Mouse (Mus musculus) thymus, adult 2 months (tissue): ENCODE data around the gene Klk1b5. TPM values are rescaled to one million over a fixed set of nuclear protein-coding genes. Genes with fewer than 3 reads are reported as not detected.

Experiments used
- DNase-seq: peaks from one replicate; pipeline ENCODE4 v3.0.0; 2021
- H3K27ac ChIP-seq: fragments of 200-500 bp; 2 replicates; pipeline ENCODE4 v1.5.1; 2012; ENCODE audit warnings: low read length, control low read depth; ENCODE audit not compliant: control insufficient read depth, insufficient read depth
- H3K27me3 ChIP-seq: fragments of 200-500 bp; 2 replicates; pipeline ENCODE4 v1.6.1; 2012; ENCODE audit warnings: mild to moderate bottlenecking, low read length, moderate library complexity, mixed read lengths; ENCODE audit not compliant: control insufficient read depth, insufficient read depth
- H3K36me3 ChIP-seq: fragments of 200-500 bp; 2 replicates; pipeline ENCODE4 v1.6.1; 2012; ENCODE audit warnings: mild to moderate bottlenecking, low read length, moderate library complexity; ENCODE audit not compliant: control insufficient read depth, insufficient read depth
- H3K4me1 ChIP-seq: fragments of 200-500 bp; replicated peaks from 2 replicates; pipeline ENCODE4 v1.6.1; 2012; ENCODE audit warnings: low read length; ENCODE audit not compliant: control insufficient read depth, insufficient read depth
- H3K4me3 ChIP-seq: fragments of 200-500 bp; 2 replicates; pipeline ENCODE4 v1.5.1; 2012; ENCODE audit warnings: mild to moderate bottlenecking, low read length, control low read depth, moderate library complexity; ENCODE audit not compliant: control insufficient read depth, insufficient read depth
- CTCF ChIP-seq: fragments of 200-500 bp; IDR thresholded peaks from 2 replicates; pipeline ENCODE4 v1.5.1; 2012; ENCODE audit warnings: mild to moderate bottlenecking, control low read depth, low read length, moderate library complexity, borderline replicate concordance; ENCODE audit not compliant: control insufficient read depth, poor library complexity, insufficient read depth; ENCODE audit errors: extremely low read depth
- POLR2A ChIP-seq: fragments of 200-500 bp; IDR thresholded peaks from 2 replicates; pipeline ENCODE4 v1.6.1; 2012; ENCODE audit warnings: mild to moderate bottlenecking, low read length, control low read depth, moderate library complexity; ENCODE audit not compliant: control insufficient read depth, poor library complexity, insufficient read depth; ENCODE audit errors: extremely low read depth
- WGBS: fragments of 180-500 bp; shearing (Covaris S2); methylation state at CpG from one replicate; pipeline ENCODE4 v1.1.7; 2018; 5-methylcytosine and 5-hydroxymethylcytosine counted together
- polyA plus RNA-seq: library from polyadenylated mRNA; depleted of rRNA; stranded (reverse); fragments of >200 nt; gene quantifications from 2 replicates; pipeline ENCODE4 v1.2.3, GENCODE M21; 2012; rRNA removed

Gene Klk1b5
- polyA plus RNA-seq, 1 experiment, result 0.44 TPM

DNA sequence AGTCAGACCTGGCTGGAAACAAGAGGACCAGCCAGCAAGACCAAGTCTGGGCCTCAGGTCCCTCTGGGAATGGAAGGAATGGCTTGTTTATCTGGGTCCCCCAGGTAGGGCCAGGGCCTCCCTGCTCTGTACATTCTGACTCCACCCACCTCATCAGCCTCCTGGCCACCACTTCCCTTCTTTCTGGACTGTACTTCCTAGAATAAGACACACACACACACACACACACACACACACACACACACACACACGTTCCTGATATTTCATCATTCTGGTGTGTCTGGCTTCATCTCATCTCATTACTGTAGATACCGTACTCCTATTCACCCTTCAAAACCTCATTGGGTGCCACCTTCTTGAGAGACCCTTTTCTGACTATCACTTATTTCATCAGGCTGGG lies 53.7 kb downstream of the Klk1b5 start:
- Histone ChIP-seq H3K27me3 (no peaks in the 10 kb centered on the region), H3K27ac (no peak overlapping the region), H3K4me1 (no peaks in the 10 kb centered on the region), H3K4me3 (no peak overlapping the region), H3K36me3 (no peaks in the 10 kb centered on the region)
- WGBS, result 53% methylated on average over 2 of the region's 2 CpGs
- DNase-seq, result no peak
- TF ChIP-seq POLR2A (no peak), CTCF (no peak)

Other genes with a start within 250 kb of the Klk1b5 start
- gene Klk1b1, start 249.2 kb upstream of the Klk1b5 start, polyA plus RNA-seq, result 0.57 TPM in 2 replicates
- 1.8 and 2.3 TPM in 2 replicates for gene Klk1b9, start 239.9 kb upstream of the Klk1b5 start, polyA plus RNA-seq
- 2.3 and 3.7 TPM in 2 replicates for gene Klk1b11, start 220.1 kb upstream of the Klk1b5 start, polyA plus RNA-seq
- gene Klk1b26, start 203.8 kb upstream of the Klk1b5 start, polyA plus RNA-seq, result 1.8 and 5.7 TPM in 2 replicates
- 5.2 and 5.3 TPM in 2 replicates for gene Klk1b27, start 163.7 kb upstream of the Klk1b5 start, polyA plus RNA-seq
- 0.32 TPM in 1 of 2 replicates, not detected in the other for gene Klk1b21, start 113.6 kb upstream of the Klk1b5 start, polyA plus RNA-seq
- gene Klk1b22, start 103.3 kb upstream of the Klk1b5 start, polyA plus RNA-seq, result 0.27 and 0.70 TPM in 2 replicates
- 0.46 and 0.86 TPM in 2 replicates for gene Klk1b16, start 79.2 kb upstream of the Klk1b5 start, polyA plus RNA-seq
- 0.15 and 0.27 TPM in 2 replicates for gene Klk1b24, start 27.7 kb upstream of the Klk1b5 start, polyA plus RNA-seq
- 0.75 and 0.97 TPM in 2 replicates for gene Klk1b3, start 17.8 kb upstream of the Klk1b5 start, polyA plus RNA-seq
- gene Klk1b4, start 8.5 kb upstream of the Klk1b5 start, polyA plus RNA-seq, result 0.71 and 1.7 TPM in 2 replicates
- 21.7 and 27.1 TPM in 2 replicates for gene Klk1, start 9.4 kb downstream of the Klk1b5 start, polyA plus RNA-seq
- gene Gm36864, start 20.2 kb downstream of the Klk1b5 start, polyA plus RNA-seq, result not detected in 2 replicates
- 2.4 and 3.6 TPM in 2 replicates for gene 1700028J19Rik, start 30.8 kb downstream of the Klk1b5 start, polyA plus RNA-seq
- 173 and 177 TPM in 2 replicates for gene 2410002F23Rik, start 30.8 kb downstream of the Klk1b5 start, polyA plus RNA-seq
- 0.16 and 0.24 TPM in 2 replicates for gene Acp4, start 41.4 kb downstream of the Klk1b5 start, polyA plus RNA-seq
- gene Gm15517, start 45.5 kb downstream of the Klk1b5 start, polyA plus RNA-seq, result 1.1 TPM in 1 of 2 replicates, not detected in the other
- gene Clec11a, start 91.0 kb downstream of the Klk1b5 start, polyA plus RNA-seq, result 2.3 and 3.1 TPM in 2 replicates
- gene Shank1, start 94.3 kb downstream of the Klk1b5 start, polyA plus RNA-seq, result 1.1 and 1.9 TPM in 2 replicates
- 2.5 and 2.7 TPM in 2 replicates for gene Syt3, start 168.2 kb downstream of the Klk1b5 start, polyA plus RNA-seq
- 1.8 and 2.1 TPM in 2 replicates for gene 1700008O03Rik, start 169.9 kb downstream of the Klk1b5 start, polyA plus RNA-seq
- gene Lrrc4b, start 213.1 kb downstream of the Klk1b5 start, polyA plus RNA-seq, result 0.84 and 1.4 TPM in 2 replicates
- 0.32 and 1.6 TPM in 2 replicates for gene Aspdh, start 249.4 kb downstream of the Klk1b5 start, polyA plus RNA-seq